Mouse (Mus musculus) erythroid progenitor cell, adult 5-6 weeks (primary cell): ENCODE data around the gene Slc7a1. TPM values are rescaled to one million over a fixed set of nuclear protein-coding genes. Genes with fewer than 3 reads are reported as not detected.

ENCODE experiments used
- ATAC-seq: replicated peaks from 2 replicates; pipeline ENCODE4 v1.8.0; 2016; ENCODE audit warnings: moderate number of reproducible peaks, mild to moderate bottlenecking, moderate TSS enrichment, inconsistent platforms; ENCODE audit not compliant: poor library complexity, low FRiP score, severe bottlenecking
- total RNA-seq, 2 experiments: library from RNA; stranded (forward) in 1 of 2; stranded (reverse) in 1 of 2; fragments of 150-400 nt in 1 of 2; fragments of 186-747, 209-891 nt in 1 of 2; gene quantifications; 2 replicates each; pipeline versions ENCODE4 v1.2.3 to v1.2.4; 2015 to 2017; ENCODE audit warnings: low replicate concordance in 2 of 2

Gene Slc7a1
- total RNA-seq, 2 experiments from 2014 or later: 50.8 to 72.5 TPM

DNA sequence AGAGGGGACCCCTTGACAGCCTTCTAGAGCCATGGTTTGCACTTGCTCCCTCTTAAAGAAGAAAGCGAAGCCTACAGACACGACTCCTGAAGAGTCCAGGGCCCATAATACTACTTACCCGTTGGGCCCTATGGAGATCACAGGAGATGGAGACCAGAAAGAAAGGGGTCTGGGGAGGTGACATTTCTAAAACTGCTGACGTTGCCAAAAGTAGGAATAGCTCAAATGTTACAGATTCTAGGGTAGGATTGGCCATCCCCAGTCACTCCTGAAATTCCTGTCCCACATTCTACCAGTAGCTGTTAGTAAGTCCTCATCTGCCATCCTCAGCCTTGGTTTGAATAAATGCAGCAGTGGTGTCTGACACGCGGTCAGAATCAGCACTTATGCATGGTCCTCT lies 117.6 kb downstream of the Slc7a1 start:
- no peak for ATAC-seq

DNA sequence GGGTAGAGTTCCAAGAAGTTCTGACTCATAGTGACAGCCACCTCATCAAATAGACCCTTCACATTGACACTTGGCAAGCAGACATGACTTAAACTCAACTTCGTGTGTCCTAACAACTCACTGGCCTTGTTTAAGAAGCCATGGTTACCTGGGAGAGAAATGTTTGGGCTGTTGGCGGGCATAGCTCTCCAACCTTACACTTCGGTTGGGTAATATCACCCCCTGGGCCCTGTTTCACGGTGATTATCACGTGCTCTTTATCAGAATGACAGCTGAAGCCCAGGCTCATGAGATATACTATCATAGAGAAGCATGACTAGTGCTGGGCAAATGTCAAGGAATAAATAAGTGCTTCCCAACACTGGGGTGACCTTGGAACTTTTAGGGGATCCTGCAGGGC lies 119.4 kb downstream of the Slc7a1 start:
- no peak for ATAC-seq

DNA sequence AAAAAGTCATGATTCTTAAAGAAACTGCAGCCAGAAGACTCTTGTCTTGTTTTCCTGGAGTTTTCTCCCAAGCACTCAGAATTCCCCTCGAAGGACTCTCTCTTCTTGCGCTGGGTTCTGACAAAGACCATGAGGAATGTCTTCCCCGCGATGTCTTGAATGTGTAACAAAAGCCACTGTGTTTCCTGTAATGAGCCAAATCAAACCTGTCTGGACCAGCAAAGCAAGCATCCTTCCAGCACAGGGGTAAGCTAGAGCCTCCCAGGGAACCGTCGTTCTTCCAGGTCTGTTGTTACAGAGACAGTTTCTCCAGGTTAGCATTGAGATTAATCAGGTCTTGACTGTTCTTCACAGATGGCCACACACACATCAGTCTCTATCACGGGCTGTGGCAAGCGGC lies 121.5 kb downstream of the Slc7a1 start:
- ATAC-seq: no peak

Other genes starting within 250 kb of the Slc7a1 start
- gene Ubl3, start 152.9 kb upstream of the Slc7a1 start, total RNA-seq (2015; ENCODE audit: low replicate concordance): 13.4 and 17.7 TPM in 2 replicates
- 12.6 and 21.3 TPM in 2 replicates for gene Ubl3, start 152.9 kb upstream of the Slc7a1 start, total RNA-seq (2017; ENCODE audit: low replicate concordance)